Mouse (Mus musculus): ENCODE measurements around the gene Nedd9.
A peak's percentile ranks its signal among the peaks of the same experiment; 100 is the strongest.
"Not testable (repeated sequence)": the region's sequence is repeated elsewhere in the genome, so short reads cannot be mapped to it uniquely, and the experiment has no call there.

The Nedd9 gene

GRCm38 (mm10) chr13:41367176-41367611, 120.0 kb downstream of the Nedd9 start:
- DNase-seq = no peak

DNA sequence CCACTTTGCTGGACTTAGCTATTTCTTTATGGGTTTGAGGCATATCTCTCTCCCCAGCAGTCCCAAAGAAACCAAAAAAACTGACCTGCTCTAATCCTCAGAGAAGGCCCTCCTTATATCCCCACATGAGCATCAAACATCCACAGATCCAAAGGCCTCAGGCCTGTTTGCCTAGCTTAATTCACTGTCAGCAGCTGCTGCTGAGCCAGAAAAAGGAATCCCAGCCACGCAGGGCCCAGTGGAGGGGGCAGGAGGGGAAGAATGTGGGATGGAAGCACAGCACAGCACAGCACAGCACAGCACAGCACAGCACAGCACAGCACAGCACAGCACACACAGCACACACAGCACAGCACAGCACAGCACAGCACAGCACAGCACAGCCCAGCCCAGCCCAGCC, 120.6 kb downstream of the Nedd9 start:
- not testable (repeated sequence) for DNase-seq

DNA sequence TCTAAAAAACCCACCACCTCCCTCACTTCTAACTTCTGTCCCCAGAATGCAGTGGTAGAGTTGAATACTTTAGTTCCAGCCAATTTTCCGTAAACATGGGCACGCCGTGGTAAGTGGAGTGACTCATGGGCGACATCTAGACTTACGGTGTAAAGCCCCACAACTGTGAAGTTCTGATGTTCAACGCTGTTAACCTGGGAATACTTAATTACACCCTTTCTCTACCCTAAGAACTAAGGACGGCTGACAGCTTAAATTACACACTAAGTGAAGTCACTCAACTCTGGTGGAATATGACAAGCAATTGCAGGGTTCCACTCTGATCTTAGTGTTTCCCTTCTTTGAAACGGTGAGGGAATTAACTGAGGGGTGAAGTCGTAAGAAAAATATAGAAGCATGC, 122.9 kb downstream of the Nedd9 start:
- DNase-seq = no peak

DNA sequence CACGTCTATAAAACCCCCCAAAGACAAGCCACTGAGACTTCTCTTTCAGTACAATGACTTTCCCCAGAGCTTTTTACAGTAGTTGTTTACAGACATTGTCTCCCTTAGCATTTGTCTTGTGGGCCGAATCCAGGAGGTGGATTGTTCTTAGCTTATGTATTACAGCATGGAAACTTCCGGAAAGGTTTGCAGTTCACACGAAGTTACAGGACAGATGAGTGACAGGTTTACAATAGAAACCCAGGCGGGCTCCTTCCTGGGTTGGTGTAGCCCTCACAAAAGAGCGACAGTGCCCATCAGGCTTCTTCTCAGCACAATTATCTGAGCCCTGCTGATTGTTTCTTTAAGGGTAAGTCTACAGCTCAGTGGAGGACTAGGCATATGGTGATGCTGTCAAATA, 124.3 kb downstream of the Nedd9 start:
- DNase-seq = no peak

DNA sequence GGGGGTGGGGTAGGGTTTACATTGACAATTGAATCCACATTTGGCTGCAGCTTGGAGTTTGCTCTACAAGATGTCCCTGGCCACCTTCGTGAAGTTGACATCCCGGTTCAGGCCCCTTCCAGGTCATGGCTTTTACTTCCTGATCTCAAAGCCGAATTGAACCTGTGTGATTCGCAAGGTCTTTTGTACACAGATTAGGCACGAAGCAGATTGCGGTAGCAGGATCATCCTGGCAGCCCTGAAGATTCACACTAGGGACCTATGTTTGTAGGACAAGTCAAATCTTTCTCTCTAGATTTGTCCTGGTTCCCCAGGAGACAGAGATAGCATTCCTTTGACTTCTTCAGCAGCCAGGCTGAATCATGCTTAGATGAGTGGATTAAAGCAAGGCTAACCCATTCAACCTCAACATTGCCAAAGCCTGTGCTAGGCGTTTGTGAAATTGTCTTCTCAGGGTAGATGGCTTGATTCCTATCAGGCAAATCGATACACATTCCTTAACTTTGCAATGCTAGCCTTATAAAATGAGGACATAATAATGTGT, 126.8 kb downstream of the Nedd9 start:
- no peak for DNase-seq

GRCm38 (mm10) chr13:41359330-41360215, 127.6 kb downstream of the Nedd9 start:
- DNase-seq = no peak

- peak; percentile 76 for DNase-seq
Observed at GRCm38 (mm10) chr13:41358480-41359180, 128.5 kb downstream of the Nedd9 start.

GRCm38 (mm10) chr13:41358009-41358408, 129.2 kb downstream of the Nedd9 start:
- DNase-seq = no peak

DNA sequence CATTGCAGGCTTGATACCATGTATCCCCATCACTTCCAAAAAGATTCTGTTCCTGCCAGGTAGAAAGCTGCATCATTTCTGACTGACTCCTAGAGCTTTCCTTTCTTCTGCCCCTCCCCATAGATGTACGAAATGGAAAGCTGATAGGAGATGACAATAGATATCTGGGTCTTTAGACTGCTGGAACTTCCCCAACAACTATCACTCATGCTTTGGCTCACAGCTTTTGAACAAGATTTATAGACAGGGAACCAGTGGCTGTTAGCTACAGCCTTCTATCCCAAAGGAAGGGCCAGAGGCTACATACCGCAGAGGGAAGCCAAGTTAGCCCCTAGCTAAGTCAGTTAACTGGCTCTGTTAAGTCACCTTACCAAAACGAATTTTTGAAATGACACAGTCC, 129.6 kb downstream of the Nedd9 start:
- no peak for DNase-seq

DNA sequence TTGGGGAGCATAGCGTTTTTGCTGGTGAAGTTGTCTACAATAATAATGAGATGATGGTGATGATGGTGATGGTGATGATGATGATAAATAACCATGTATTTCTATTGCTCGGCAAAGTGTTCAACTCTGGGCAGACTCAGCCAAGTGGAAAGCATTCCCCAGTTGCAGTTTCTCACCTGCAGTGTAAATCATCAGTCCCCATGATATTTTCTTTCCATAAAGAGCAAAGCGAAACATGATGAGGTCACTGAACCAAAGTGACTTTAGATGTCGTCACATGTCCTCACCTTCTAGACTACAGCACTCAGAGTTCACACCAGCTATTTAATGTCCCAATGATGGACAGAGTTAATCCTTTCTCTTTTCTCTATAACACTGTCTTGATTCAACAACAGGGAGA, 130.0 kb downstream of the Nedd9 start:
- no peak for DNase-seq

- DNase-seq = no peak
Observed at GRCm38 (mm10) chr13:41355552-41355951, 131.6 kb downstream of the Nedd9 start.

DNA sequence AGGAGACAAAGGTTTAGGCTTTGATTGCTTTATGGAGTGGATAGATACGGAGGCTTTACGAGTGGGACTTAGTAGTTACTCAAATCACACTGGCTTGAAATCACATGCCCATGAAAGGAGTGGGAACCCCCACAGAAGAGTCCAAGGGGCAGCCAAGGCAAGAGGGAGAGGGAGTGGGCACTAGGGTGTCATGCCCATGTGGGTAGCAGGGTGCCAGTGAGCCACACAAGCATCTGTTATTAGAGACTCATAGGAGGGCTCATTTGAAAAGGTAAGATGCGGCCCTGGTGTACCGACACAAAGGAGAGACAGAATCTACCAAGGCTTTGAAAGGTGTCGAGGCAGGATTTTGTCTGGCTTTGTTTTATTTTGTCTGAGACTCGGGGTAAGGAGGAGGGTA, 132.6 kb downstream of the Nedd9 start:
- DNase-seq = no peak

- DNase-seq = no peak
Observed at GRCm38 (mm10) chr13:41353676-41354075, 133.5 kb downstream of the Nedd9 start.

GRCm38 (mm10) chr13:41352352-41352751, 134.8 kb downstream of the Nedd9 start:
- DNase-seq = no peak

- DNase-seq = no peak
Observed at GRCm38 (mm10) chr13:41350589-41350988, 136.6 kb downstream of the Nedd9 start.

GRCm38 (mm10) chr13:41349770-41350169, 137.4 kb downstream of the Nedd9 start:
- no peak for DNase-seq

- no peak for DNase-seq
Observed at GRCm38 (mm10) chr13:41345756-41346155, 141.4 kb downstream of the Nedd9 start.

- DNase-seq = no peak
Observed at GRCm38 (mm10) chr13:41345306-41345705, 141.9 kb downstream of the Nedd9 start.

GRCm38 (mm10) chr13:41343887-41344266, 143.3 kb downstream of the Nedd9 start:
- DNase-seq = no peak

DNA sequence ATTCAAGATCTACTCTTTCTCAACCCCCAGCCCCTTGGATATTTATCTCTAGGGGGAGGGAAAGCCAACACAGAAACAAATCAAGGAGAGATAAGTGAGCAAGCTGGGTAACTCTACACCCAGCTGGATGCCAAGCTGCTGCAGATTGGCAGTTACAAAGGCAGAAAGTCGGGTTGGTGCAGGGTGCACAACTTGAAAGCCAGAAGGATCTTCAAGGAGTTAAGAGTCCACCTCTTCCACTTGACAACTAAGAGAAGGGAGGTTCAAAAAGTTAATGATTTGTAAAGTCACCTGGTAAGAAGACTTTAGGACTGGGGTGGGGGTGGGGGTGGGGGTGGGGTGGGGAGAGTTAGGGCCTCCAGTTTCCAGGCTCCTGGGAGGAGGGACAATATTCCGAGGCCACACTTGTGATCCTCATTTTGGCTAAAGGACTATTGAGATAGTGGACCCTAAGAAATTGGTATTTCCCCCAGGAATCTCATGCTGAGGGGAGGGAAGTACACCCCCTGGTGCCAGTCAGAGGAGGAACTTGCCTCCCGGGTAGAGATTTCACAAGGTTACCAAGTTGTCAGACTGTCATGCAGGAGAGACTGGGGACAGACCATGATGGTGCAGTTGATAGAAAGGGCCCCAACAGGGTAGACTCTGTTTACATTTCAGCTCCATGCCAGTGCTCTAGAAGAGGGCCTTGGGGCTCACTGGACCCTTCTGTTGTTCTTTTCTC, 143.8 kb downstream of the Nedd9 start:
- DNase-seq = no peak

- DNase-seq = no peak
Observed at GRCm38 (mm10) chr13:41341422-41341821, 145.7 kb downstream of the Nedd9 start.

GRCm38 (mm10) chr13:41339653-41340351, 147.4 kb downstream of the Nedd9 start:
- peak; percentile 8 for DNase-seq

- peak; percentile 20 for DNase-seq
Observed at GRCm38 (mm10) chr13:41339195-41339594, 148.0 kb downstream of the Nedd9 start.

Data from cerebellum, adult 11-12 months (tissue).